Mouse (Mus musculus) stomach, embryonic 15.5 days (tissue): Measurements from ENCODE around the gene Plekha5. TPM values are rescaled to one million over a fixed set of nuclear protein-coding genes. Genes with fewer than 3 reads are reported as not detected.
"Not testable (repeated sequence)": the region's sequence is repeated elsewhere in the genome, so short reads cannot be mapped to it uniquely, and the experiment has no call there.

Source experiments
- ATAC-seq: fragments of 200-750 bp; cut with Nextera tagmentation; 2 replicates; pipeline ENCODE4 v1.8.0; 2017; ENCODE audit warnings: low read depth, moderate number of reproducible peaks, moderate TSS enrichment; ENCODE audit not compliant: insufficient read depth, low FRiP score
- H3K27ac ChIP-seq: fragments of 300-500 bp; sonication (generic); 2 replicates; pipeline ENCODE4 v1.5.1; 2015; ENCODE audit warnings: mild to moderate bottlenecking, inconsistent platforms
- H3K27me3 ChIP-seq: fragments of 300-500 bp; sonication (generic); replicated peaks from 2 replicates; pipeline ENCODE4 v1.6.1; 2015; ENCODE audit warnings: inconsistent platforms
- H3K36me3 ChIP-seq: fragments of 300-500 bp; sonication (generic); 2 replicates; pipeline ENCODE4 v1.6.1; 2015; ENCODE audit warnings: inconsistent platforms
- H3K4me1 ChIP-seq: fragments of 300-500 bp; sonication (generic); 2 replicates; pipeline ENCODE4 v1.6.1; 2015; ENCODE audit warnings: inconsistent platforms
- H3K4me2 ChIP-seq: fragments of 300-500 bp; sonication (generic); 2 replicates; pipeline ENCODE4 v1.6.1; 2015; ENCODE audit warnings: mild to moderate bottlenecking, inconsistent platforms
- H3K4me3 ChIP-seq: fragments of 300-500 bp; sonication (generic); replicated peaks from 2 replicates; pipeline ENCODE4 v1.5.1; 2015; ENCODE audit warnings: inconsistent platforms
- H3K9ac ChIP-seq: fragments of 300-500 bp; sonication (generic); 2 replicates; pipeline ENCODE4 v1.6.1; 2015; ENCODE audit warnings: inconsistent platforms
- H3K9me3 ChIP-seq: fragments of 300-500 bp; sonication (generic); 2 replicates; pipeline ENCODE4 v1.6.1; 2016; ENCODE audit warnings: inconsistent platforms
- WGBS: fragments of 180-500 bp; shearing (Covaris S2); methylation state at CpG from one replicate; pipeline ENCODE4 v1.1.7; 2015; 5-methylcytosine and 5-hydroxymethylcytosine counted together
- polyA plus RNA-seq: library from polyadenylated mRNA; unstranded; fragments of >200 nt; fragmentation: Nextera tagmentation; extraction: Ambion mirVana; gene quantifications from 2 replicates; pipeline ENCODE4 v1.2.1, GENCODE M21; 2015

Gene Plekha5
- polyA plus RNA-seq, 1 experiment from 2014 or later: 46.7 TPM

DNA sequence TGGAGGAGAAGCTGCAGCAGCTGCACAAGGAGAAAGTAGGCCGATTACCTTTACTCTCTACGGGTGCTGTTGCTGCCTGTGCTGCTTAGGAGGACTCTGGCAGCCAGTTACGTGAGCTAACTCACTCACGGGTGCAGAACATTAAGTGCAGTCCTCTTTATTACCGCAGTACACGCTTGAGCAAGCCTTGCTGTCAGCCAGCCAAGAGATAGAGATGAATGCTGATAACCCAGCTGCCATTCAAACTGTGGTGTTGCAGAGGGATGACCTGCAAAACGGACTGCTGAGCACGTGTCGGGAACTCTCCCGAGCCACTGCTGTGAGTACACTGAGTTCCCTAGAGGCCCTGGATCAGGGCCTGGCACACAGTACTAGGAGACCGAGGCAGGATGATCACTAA, 146.3 kb downstream of the Plekha5 start:
- H3K27ac ChIP-seq: no peak overlapping the region
- 78% methylated on average over 11 of the region's 11 CpGs for WGBS

GRCm38 (mm10) chr6:140574943-140575342, 151.1 kb downstream of the Plekha5 start:
- 88% methylated on average over 3 of the region's 3 CpGs for WGBS
- Histone ChIP-seq H3K9me3 (no peaks in the 10 kb centered on the region), H3K4me1 (no peaks in the 10 kb centered on the region), H3K36me3 (peaks cover 40% of the 10 kb centered on the region), H3K4me3 (no peak overlapping the region), H3K27me3 (no peaks in the 10 kb centered on the region), H3K27ac (no peak overlapping the region), H3K9ac (no peak overlapping the region), H3K4me2 (no peak overlapping the region)
- no peak for ATAC-seq

More for the DNA sequence above, 146.3 kb downstream of the Plekha5 start:
- no peak overlapping the region for H3K4me3 ChIP-seq
- no peaks in the 10 kb centered on the region for H3K27me3 ChIP-seq
- peaks cover 30% of the 10 kb centered on the region for H3K36me3 ChIP-seq
- no peak overlapping the region for H3K9ac ChIP-seq
- no peaks in the 10 kb centered on the region for H3K4me1 ChIP-seq
- peak; percentile 56 for ATAC-seq
- no peaks in the 10 kb centered on the region for H3K9me3 ChIP-seq
- no peak overlapping the region for H3K4me2 ChIP-seq

DNA sequence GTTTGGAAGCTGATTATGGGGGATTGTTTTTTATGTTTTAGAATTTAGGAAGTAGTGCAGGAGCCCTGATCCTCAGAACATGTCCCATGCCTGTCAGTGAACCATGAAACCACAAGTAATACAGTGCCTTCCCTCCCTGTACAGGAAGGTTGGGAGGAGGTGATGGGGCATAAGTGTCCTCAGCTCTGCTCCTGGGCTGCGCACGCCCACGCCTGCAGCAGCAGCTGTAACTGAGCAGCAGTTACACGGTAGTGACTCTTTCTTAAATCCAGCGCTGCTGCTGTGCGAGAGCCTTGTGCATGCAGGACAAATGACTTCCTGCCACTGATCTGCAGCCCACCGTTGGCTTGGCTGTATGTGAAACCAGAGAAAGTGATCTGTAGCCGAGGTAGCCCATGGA, 152.3 kb downstream of the Plekha5 start:
- H3K27me3 ChIP-seq: no peaks in the 10 kb centered on the region
- no peak overlapping the region for H3K4me3 ChIP-seq
- H3K36me3 ChIP-seq: peaks cover 40% of the 10 kb centered on the region
- no peaks in the 10 kb centered on the region for H3K4me1 ChIP-seq
- H3K27ac ChIP-seq: no peak overlapping the region
- 76% methylated on average over 8 of the region's 8 CpGs for WGBS
- no peak overlapping the region for H3K9ac ChIP-seq
- no peak for ATAC-seq
- no peaks in the 10 kb centered on the region for H3K9me3 ChIP-seq
- H3K4me2 ChIP-seq: no peak overlapping the region

- no peak; the same call in 1 of the 2 replicates for ATAC-seq
- Histone ChIP-seq H3K27me3 (no peaks in the 10 kb centered on the region), H3K36me3 (peaks cover 36% of the 10 kb centered on the region), H3K9ac (no peak overlapping the region), H3K27ac (no peak overlapping the region; the same call in 1 of the 2 replicates), H3K4me1 (no peaks in the 10 kb centered on the region), H3K9me3 (no peaks in the 10 kb centered on the region), H3K4me3 (no peak overlapping the region), H3K4me2 (no peak overlapping the region)
- WGBS: 58% methylated on average over 18 of the region's 18 CpGs
These were observed 153.3 kb downstream of the Plekha5 start for GRCm38 (mm10) chr6:140576961-140577821.

DNA sequence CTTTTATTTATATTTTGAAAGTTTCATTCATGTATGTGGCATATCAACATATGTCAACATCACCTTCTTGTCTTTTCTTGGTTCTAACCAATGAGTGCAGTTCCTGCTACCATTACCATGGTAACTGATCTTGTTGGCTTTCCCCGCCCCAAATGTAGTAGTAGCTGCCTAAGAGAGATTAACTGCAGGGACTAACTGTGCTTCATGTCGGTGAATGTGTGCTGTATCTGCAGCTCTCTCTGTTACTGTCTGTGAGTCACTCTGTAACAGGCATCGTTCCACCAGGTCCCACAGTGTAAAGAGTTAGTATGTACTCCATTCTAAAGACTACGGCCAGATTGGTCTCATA, 153.9 kb downstream of the Plekha5 start:
- ATAC-seq: no peak
- no peaks in the 10 kb centered on the region for H3K9me3 ChIP-seq
- H3K9ac ChIP-seq: no peak overlapping the region
- H3K4me2 ChIP-seq: no peak overlapping the region
- peaks cover 30% of the 10 kb centered on the region for H3K36me3 ChIP-seq
- no peaks in the 10 kb centered on the region for H3K27me3 ChIP-seq
- H3K4me3 ChIP-seq: no peak overlapping the region
- H3K27ac ChIP-seq: no peak overlapping the region
- no peaks in the 10 kb centered on the region for H3K4me1 ChIP-seq
- WGBS: 83% methylated on average over 4 of the region's 4 CpGs

GRCm38 (mm10) chr6:140578985-140579384, 155.1 kb downstream of the Plekha5 start:
- not testable (repeated sequence) for H3K4me1 ChIP-seq, H3K9me3 ChIP-seq
- H3K36me3 ChIP-seq: peaks cover 23% of the 10 kb centered on the region

GRCm38 (mm10) chr6:140580170-140580569, 156.3 kb downstream of the Plekha5 start:
- 77% methylated on average over 4 of the region's 4 CpGs for WGBS
- H3K27me3 ChIP-seq: no peaks in the 10 kb centered on the region
- no peaks in the 10 kb centered on the region for H3K4me1 ChIP-seq
- H3K9ac ChIP-seq: no peak overlapping the region
- no peak overlapping the region for H3K4me3 ChIP-seq
- H3K36me3 ChIP-seq: peaks cover 19% of the 10 kb centered on the region
- H3K4me2 ChIP-seq: no peak overlapping the region
- no peak for ATAC-seq
- no peaks in the 10 kb centered on the region for H3K9me3 ChIP-seq
- H3K27ac ChIP-seq: no peak overlapping the region

More at GRCm38 (mm10) chr6:140578985-140579384, 155.1 kb downstream of the Plekha5 start:
- not testable (repeated sequence) for ATAC-seq, H3K9ac ChIP-seq, H3K4me3 ChIP-seq, H3K4me2 ChIP-seq, H3K27me3 ChIP-seq, H3K27ac ChIP-seq

DNA sequence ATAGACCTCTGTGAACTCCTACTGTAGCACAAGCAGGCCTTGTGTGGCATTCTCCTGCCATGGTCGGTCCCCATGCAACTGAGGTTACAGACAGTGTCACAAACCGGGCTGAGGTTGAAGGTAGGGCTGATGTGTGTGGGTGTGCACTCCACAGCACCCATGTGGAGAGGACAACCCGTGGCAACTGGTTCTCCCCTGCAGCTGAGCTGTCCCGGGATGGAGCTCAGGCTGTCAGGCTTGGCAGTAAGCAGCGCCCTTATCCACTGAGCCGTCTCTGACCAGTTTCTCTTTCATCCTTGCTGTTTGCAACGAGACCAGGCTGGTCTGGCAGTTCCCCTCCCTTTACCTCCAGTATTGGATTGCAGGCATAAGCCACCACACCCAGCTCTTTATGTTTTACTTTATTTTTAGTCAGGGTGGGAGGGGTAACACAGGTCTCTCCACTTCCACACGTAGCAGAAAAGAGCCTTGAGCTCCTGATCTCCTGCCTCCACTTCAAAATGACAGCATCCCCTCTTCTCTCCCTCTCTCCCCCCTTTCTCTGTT, 162.9 kb downstream of the Plekha5 start:
- Histone ChIP-seq H3K36me3 (peaks cover 28% of the 10 kb centered on the region), H3K4me2 (no peak overlapping the region), H3K9me3 (no peaks in the 10 kb centered on the region), H3K27ac (peak overlapping the region; percentile 38; the same call in 1 of the 2 replicates), H3K4me3 (no peak overlapping the region), H3K9ac (no peak overlapping the region), H3K27me3 (no peaks in the 10 kb centered on the region), H3K4me1 (no peaks in the 10 kb centered on the region)
- 0 out of 2 replicates have a peak, but pooled peaks have one; percentile 27 for ATAC-seq
- 77% methylated on average over 8 of the region's 8 CpGs for WGBS

DNA sequence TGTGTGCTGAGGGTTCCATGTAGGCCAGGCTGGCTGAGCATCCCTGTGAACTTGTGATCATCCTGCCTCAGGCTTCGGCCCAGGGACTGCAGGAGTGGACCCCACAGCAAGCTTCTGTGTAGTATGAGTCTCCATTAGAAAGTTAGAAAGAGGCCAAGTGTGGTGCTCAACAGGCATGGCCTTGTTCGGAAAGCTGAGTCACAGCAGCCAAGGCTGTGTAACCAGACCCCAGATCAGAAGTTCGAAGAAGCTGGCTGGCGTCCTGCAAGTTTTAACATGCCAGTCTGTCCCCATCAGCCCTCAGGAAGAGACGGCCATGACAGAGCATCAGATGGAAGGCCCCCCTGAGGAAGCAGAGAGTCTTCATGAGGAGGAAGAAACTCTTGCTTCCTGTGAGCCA, 167.5 kb downstream of the Plekha5 start:
- no peak overlapping the region for H3K4me3 ChIP-seq
- H3K36me3 ChIP-seq: peaks cover 44% of the 10 kb centered on the region
- no peak overlapping the region for H3K27ac ChIP-seq
- H3K27me3 ChIP-seq: no peaks in the 10 kb centered on the region
- H3K4me1 ChIP-seq: no peaks in the 10 kb centered on the region
- no peak for ATAC-seq
- H3K9ac ChIP-seq: no peak overlapping the region
- no peak overlapping the region for H3K4me2 ChIP-seq
- H3K9me3 ChIP-seq: no peaks in the 10 kb centered on the region
- WGBS: 81% methylated on average over 5 of the region's 5 CpGs

GRCm38 (mm10) chr6:140592713-140593112, 168.9 kb downstream of the Plekha5 start:
- Histone ChIP-seq H3K4me1 (no peaks in the 10 kb centered on the region), H3K36me3 (peaks cover 47% of the 10 kb centered on the region), H3K4me2 (no peak overlapping the region), H3K27ac (no peak overlapping the region), H3K4me3 (no peak overlapping the region), H3K9ac (no peak overlapping the region), H3K9me3 (no peaks in the 10 kb centered on the region), H3K27me3 (no peaks in the 10 kb centered on the region)
- 85% methylated on average over 8 of the region's 8 CpGs for WGBS
- ATAC-seq: no peak

DNA sequence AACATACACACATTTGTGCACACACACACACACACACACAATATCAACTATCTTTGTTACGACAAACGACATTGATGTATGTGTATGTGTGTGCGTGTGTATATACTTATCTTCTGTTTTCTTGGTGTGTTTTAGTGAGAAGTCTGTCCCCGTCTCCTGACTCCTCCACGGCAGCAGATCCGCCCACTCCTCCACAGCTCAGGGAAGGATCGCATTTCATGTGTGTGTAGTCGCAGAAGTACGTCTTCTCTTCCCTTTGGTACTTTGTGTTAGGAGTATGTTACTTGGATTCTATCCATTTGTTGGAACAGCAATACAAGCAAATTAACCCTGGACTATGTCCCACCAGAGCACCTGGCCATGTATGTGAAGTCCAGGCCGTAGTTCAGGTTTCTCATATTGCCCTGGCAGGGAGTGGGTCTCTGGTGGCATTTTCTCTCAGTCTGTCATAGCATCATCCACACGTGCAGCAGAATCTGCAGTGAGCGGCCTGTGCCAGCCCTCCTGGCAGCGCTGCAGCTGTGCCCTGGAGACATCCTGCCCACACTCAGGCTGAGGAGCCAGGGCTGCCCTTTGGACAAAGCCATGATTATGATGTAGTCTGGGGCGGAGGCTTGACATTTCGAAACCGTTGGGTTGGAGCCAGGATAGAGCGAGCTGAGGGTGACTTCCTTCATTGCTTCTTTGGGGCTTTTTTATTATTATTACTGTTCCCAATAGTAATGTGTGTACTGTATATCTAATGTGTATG, 169.7 kb downstream of the Plekha5 start:
- Histone ChIP-seq H3K36me3 (peaks cover 43% of the 10 kb centered on the region), H3K9ac (no peak overlapping the region), H3K4me2 (no peak overlapping the region), H3K4me3 (no peak overlapping the region), H3K9me3 (no peaks in the 10 kb centered on the region), H3K4me1 (no peaks in the 10 kb centered on the region), H3K27ac (no peak overlapping the region), H3K27me3 (no peaks in the 10 kb centered on the region)
- no peak for ATAC-seq
- 73% methylated on average over 17 of the region's 17 CpGs for WGBS

DNA sequence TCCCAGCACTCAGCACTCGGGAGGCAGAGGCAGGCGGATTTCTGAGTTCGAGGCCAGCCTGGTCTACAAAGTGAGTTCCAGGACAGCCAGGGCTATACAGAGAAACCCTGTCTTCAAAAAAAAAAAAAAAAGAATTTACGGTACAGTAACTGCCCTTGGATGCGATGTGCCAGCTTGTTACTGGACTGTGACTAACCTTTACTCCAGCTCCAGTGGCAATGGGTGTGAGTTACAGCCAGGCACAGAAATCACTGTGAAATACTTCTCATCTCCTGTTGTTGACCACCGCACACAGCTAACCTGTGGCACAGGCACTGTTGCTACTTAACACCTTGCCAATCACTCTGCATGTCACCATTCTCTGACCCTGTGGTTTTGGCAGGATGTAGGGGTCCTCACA, 171.7 kb downstream of the Plekha5 start:
- ATAC-seq, H3K9ac ChIP-seq, H3K4me2 ChIP-seq, H3K27ac ChIP-seq, H3K4me3 ChIP-seq, H3K9me3 ChIP-seq, H3K4me1 ChIP-seq, H3K27me3 ChIP-seq: not testable (repeated sequence)
- peaks cover 37% of the 10 kb centered on the region for H3K36me3 ChIP-seq
- WGBS: 90% methylated on average over 6 of the region's 6 CpGs
